Mouse (Mus musculus) embryonic fibroblast, embryonic 13.5 days (primary cell): ENCODE measurements around the gene Lzic.

Experiments used
- CTCF ChIP-seq: IDR thresholded peaks from 2 replicates; pipeline ENCODE4 v1.5.1; 2011; ENCODE audit warnings: mild to moderate bottlenecking, control low read depth, low read length, moderate library complexity, borderline replicate concordance; ENCODE audit not compliant: insufficient read depth
- POLR2A ChIP-seq: IDR thresholded peaks from 2 replicates; pipeline ENCODE4 v1.6.1; 2011; ENCODE audit warnings: low read depth, mild to moderate bottlenecking, control low read depth, low read length, moderate library complexity

- TF ChIP-seq CTCF (no peak), POLR2A (no peak)
Observed at GRCm38 (mm10) chr4:149462305-149462971, 22.6 kb upstream of the Lzic start.
